Mouse (Mus musculus): ENCODE data around the gene Rnf113a2. TPM values are rescaled to one million over a fixed set of nuclear protein-coding genes. Genes with fewer than 3 reads are reported as not detected.
A peak's percentile ranks its signal among the peaks of the same experiment; 100 is the strongest.

Gene Rnf113a2
- polyA plus RNA-seq, 1 experiment from 2014 or later, result 29.9 TPM

GRCm38 (mm10) chr12:84396947-84397679 is 19.9 kb upstream of the Rnf113a2 start:
- H3K36me3 ChIP-seq (ENCODE audit: poor library complexity, severe bottlenecking), result no peaks in the 10 kb centered on the region
- 91% methylated on average over 14 of the region's 14 CpGs for WGBS
- H3K27ac ChIP-seq, result no peak overlapping the region
- no peaks in the 10 kb centered on the region for H3K4me1 ChIP-seq
- H3K9ac ChIP-seq, result no peak overlapping the region
- H3K4me2 ChIP-seq, result no peak overlapping the region
- no peaks in the 10 kb centered on the region for H3K9me3 ChIP-seq (replicated peaks)
- no peak overlapping the region for H3K4me3 ChIP-seq
- no peaks in the 10 kb centered on the region for H3K27me3 ChIP-seq
- no peak for ATAC-seq

DNA sequence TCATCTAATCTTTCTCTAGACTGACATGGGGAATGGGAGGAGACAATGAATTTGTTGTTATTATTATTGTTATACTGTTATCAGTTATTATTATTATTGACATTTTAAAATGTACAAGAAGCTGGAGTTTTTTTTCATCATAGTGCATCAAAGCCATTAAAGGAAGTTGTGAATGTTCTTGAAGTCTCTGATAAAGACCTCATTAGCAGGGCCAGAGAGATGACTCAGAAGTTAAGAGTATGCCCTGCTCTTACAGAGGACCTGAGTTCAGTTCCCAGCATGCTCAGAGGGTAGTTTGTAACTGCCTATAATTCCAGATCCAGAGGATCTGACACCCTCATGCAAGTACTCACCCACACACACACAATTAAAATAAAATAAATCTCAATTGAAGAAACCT is 19.3 kb upstream of the Rnf113a2 start:
- Histone ChIP-seq H3K9ac (no peak overlapping the region), H3K4me3 (no peak overlapping the region), H3K4me2 (no peak overlapping the region), H3K36me3 (ENCODE audit: poor library complexity, severe bottlenecking) (no peaks in the 10 kb centered on the region), H3K27me3 (no peaks in the 10 kb centered on the region), H3K4me1 (no peaks in the 10 kb centered on the region), H3K9me3 (replicated peaks) (no peaks in the 10 kb centered on the region), H3K27ac (no peak overlapping the region)
- no peak for ATAC-seq

- Histone ChIP-seq H3K9me3 (replicated peaks) (no peaks in the 10 kb centered on the region), H3K4me3 (no peak overlapping the region), H3K27ac (no peak overlapping the region), H3K9ac (no peak overlapping the region), H3K4me2 (no peak overlapping the region), H3K36me3 (ENCODE audit: poor library complexity, severe bottlenecking) (no peaks in the 10 kb centered on the region), H3K27me3 (no peaks in the 10 kb centered on the region), H3K4me1 (no peaks in the 10 kb centered on the region)
- ATAC-seq, result no peak
- 86% methylated on average over 5 of the region's 5 CpGs for WGBS
These were observed 18.4 kb upstream of the Rnf113a2 start for GRCm38 (mm10) chr12:84398629-84399028.

- ATAC-seq, result no peak
- Histone ChIP-seq H3K9me3 (replicated peaks) (no peaks in the 10 kb centered on the region), H3K27ac (no peak overlapping the region), H3K4me3 (no peak overlapping the region), H3K4me2 (no peak overlapping the region), H3K27me3 (no peaks in the 10 kb centered on the region), H3K9ac (no peak overlapping the region), H3K4me1 (no peaks in the 10 kb centered on the region), H3K36me3 (ENCODE audit: poor library complexity, severe bottlenecking) (no peaks in the 10 kb centered on the region)
- 81% methylated on average over 9 of the region's 9 CpGs for WGBS
These were observed 17.9 kb upstream of the Rnf113a2 start for GRCm38 (mm10) chr12:84399135-84399534.

DNA sequence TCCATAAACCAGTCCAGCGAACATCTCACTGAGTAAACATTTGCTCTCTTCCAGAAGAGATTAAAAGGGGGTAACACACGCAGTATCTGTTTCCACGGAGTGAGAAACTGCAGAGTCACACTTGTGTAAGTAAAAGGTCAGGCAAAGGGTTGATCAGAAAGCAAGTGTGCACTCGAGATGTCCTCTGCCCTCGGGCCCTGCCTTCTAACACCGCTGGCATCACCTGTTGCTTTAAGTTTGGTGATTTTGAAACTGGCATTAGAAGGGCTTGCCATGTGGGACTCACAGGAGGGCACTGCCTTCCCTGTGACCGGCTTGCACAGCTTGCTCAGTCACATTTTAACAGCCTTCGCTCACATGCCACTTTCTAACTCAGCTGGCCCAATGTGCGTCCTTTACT is 17.3 kb upstream of the Rnf113a2 start:
- H3K27ac ChIP-seq, result no peak overlapping the region
- ATAC-seq, result no peak
- H3K27me3 ChIP-seq, result no peaks in the 10 kb centered on the region
- no peaks in the 10 kb centered on the region for H3K4me1 ChIP-seq
- no peak overlapping the region for H3K4me3 ChIP-seq
- H3K4me2 ChIP-seq, result no peak overlapping the region
- WGBS, result 88% methylated on average over 9 of the region's 9 CpGs
- H3K9ac ChIP-seq, result no peak overlapping the region
- H3K9me3 ChIP-seq (replicated peaks), result no peaks in the 10 kb centered on the region
- no peaks in the 10 kb centered on the region for H3K36me3 ChIP-seq (ENCODE audit: poor library complexity, severe bottlenecking)

DNA sequence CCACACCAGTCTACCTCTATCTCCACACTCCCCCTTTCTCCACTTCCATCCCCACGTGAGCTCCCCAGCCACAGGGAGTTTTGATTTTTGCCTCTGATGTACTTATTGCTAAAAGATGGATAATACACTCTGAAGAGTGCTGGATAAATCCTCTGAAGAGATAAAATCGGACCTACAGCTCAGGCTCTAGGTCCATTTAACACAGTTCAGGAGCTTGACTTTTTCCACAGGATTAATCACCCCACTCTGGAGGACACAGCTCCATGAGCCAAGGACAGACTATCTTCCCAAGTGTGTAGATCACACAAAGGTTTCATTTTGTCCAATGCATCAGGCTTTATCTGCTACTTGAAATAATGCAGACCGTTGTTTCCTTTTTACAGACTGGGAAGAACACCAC is 16.9 kb upstream of the Rnf113a2 start:
- Histone ChIP-seq H3K36me3 (ENCODE audit: poor library complexity, severe bottlenecking) (no peaks in the 10 kb centered on the region), H3K9me3 (replicated peaks) (no peaks in the 10 kb centered on the region), H3K4me1 (no peaks in the 10 kb centered on the region), H3K4me3 (no peak overlapping the region), H3K27me3 (no peaks in the 10 kb centered on the region), H3K9ac (no peak overlapping the region), H3K27ac (no peak overlapping the region), H3K4me2 (no peak overlapping the region)
- no peak for ATAC-seq
- WGBS, result 87% methylated on average over 3 of the region's 3 CpGs

GRCm38 (mm10) chr12:84400653-84401052 is 16.3 kb upstream of the Rnf113a2 start:
- no peaks in the 10 kb centered on the region for H3K36me3 ChIP-seq (ENCODE audit: poor library complexity, severe bottlenecking)
- no peak overlapping the region for H3K4me3 ChIP-seq
- H3K27me3 ChIP-seq, result no peaks in the 10 kb centered on the region
- H3K4me1 ChIP-seq, result no peaks in the 10 kb centered on the region
- no peak for ATAC-seq
- 79% methylated on average over 3 of the region's 3 CpGs for WGBS
- H3K27ac ChIP-seq, result no peak overlapping the region
- no peaks in the 10 kb centered on the region for H3K9me3 ChIP-seq (replicated peaks)
- H3K4me2 ChIP-seq, result no peak overlapping the region
- H3K9ac ChIP-seq, result no peak overlapping the region

DNA sequence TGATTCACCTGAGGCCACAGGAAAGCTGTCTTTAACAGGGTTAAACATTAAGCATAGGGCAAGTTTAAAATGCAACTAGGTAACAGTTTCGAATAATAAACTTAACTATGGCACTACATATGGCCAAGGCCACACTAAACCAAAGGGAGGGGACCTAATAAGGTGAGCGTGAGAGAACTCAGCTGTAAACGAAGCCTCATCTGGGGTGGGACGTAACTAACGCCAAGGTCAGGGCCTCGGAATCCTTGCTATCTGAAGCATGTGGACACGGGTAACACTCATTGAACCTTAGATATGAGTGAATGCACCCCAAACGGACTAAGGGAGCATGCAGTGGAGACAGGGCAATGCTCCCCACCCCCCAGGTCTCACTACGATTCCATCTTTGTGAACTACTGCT is 14.1 kb upstream of the Rnf113a2 start:
- no peak overlapping the region for H3K27ac ChIP-seq
- H3K27me3 ChIP-seq, result no peaks in the 10 kb centered on the region
- H3K36me3 ChIP-seq (ENCODE audit: poor library complexity, severe bottlenecking), result no peaks in the 10 kb centered on the region
- H3K9ac ChIP-seq, result no peak overlapping the region
- no peak overlapping the region for H3K4me2 ChIP-seq
- WGBS, result 86% methylated on average over 9 of the region's 9 CpGs
- peaks cover 4% of the 10 kb centered on the region for H3K4me1 ChIP-seq
- no peak overlapping the region for H3K4me3 ChIP-seq
- no peaks in the 10 kb centered on the region for H3K9me3 ChIP-seq (replicated peaks)
- ATAC-seq, result no peak

DNA sequence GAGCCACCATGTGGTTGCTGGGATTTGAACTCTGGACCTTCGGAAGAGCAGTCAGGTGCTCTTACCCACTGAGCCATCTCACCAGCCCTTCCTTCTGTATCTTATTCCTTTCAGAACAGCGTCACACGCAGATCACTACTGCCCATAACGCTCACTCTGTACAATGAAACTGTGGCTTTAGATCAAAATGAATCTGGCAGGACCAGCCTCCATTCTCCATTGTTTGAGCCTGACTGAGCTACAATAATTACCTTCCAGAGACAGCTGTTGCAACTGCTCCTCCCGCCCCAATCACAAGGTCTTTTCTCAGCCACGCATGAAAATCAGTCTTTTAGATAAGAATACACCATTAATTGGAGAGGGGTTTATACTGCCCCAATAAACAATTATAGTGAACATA is 12.5 kb upstream of the Rnf113a2 start:
- H3K4me2 ChIP-seq, result no peak overlapping the region
- H3K9me3 ChIP-seq (replicated peaks), result no peaks in the 10 kb centered on the region
- H3K36me3 ChIP-seq (ENCODE audit: poor library complexity, severe bottlenecking), result no peaks in the 10 kb centered on the region
- H3K4me3 ChIP-seq, result no peak overlapping the region
- 51% methylated on average over 6 of the region's 6 CpGs for WGBS
- H3K4me1 ChIP-seq, result peaks cover 10% of the 10 kb centered on the region
- ATAC-seq, result no peak
- H3K27me3 ChIP-seq, result no peaks in the 10 kb centered on the region
- no peak overlapping the region for H3K9ac ChIP-seq
- no peak overlapping the region for H3K27ac ChIP-seq

GRCm38 (mm10) chr12:84407259-84407658 is 9.7 kb upstream of the Rnf113a2 start:
- 61% methylated on average over 4 of the region's 4 CpGs for WGBS
- H3K9me3 ChIP-seq (replicated peaks), result no peaks in the 10 kb centered on the region
- no peak overlapping the region for H3K9ac ChIP-seq
- no peak for ATAC-seq
- H3K27me3 ChIP-seq, result peaks cover 7% of the 10 kb centered on the region; the same call in 1 of the 2 replicates
- H3K36me3 ChIP-seq (ENCODE audit: poor library complexity, severe bottlenecking), result no peaks in the 10 kb centered on the region
- H3K4me2 ChIP-seq, result no peak overlapping the region
- H3K4me3 ChIP-seq, result no peak overlapping the region
- no peak overlapping the region for H3K27ac ChIP-seq
- H3K4me1 ChIP-seq, result peaks cover 10% of the 10 kb centered on the region

GRCm38 (mm10) chr12:84407874-84408818 is 8.8 kb upstream of the Rnf113a2 start:
- 2% methylated on average over 45 of the region's 52 CpGs for WGBS
- peak overlapping the region; percentile 73 for H3K4me3 ChIP-seq
- peak; percentile 76 for ATAC-seq

DNA sequence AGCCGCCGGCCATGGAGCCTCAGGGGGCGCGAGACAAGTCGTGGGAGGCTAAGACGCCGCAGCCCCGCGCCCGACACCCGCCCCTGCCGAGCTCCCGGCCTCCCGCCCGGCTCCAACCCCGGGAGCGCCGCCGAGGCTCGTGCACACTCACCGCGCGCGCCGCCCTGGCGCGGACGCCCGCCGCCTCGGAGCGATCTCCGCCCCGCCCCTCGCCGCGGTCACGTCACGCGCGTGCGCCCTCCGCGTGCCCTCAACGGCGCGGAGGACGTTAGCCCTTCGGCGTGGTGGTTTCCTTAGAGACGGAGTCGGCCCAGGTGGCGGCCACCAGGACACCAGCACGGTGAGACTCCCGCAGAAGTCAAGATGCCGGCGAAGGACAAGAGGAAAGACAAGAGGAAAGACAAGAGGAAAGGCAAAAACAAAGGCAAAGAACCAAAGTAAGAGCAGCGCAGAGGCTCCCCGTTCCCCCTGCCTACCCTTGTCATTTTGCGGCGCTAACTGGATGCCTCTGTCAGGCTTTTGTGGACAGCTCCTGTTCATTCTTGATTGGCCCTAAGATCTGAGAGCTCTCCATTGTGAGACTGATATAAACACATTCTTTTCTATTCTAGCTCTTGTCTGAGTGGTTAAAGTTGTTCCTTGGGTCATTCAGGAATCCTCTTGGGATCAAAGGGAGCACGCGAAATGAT is 8.0 kb upstream of the Rnf113a2 start, which contains the start of the genes Entpd5 and Bbof1:
Gene Entpd5 (minus strand): TSS at position 211 of the 689 bp plus-strand sequence.
Gene Bbof1 (plus strand): TSS at position 253 of the 689 bp plus-strand sequence.
- no peaks in the 10 kb centered on the region for H3K9me3 ChIP-seq (replicated peaks)
- no peaks in the 10 kb centered on the region for H3K36me3 ChIP-seq (ENCODE audit: poor library complexity, severe bottlenecking)
- peak; percentile 92 for ATAC-seq
- H3K9ac ChIP-seq, result peak within 1 kb of the TSS; percentile 80
- peak within 1 kb of the TSS; percentile 76 for H3K27ac ChIP-seq
- H3K4me3 ChIP-seq, result peak within 1 kb of the TSS; percentile 73
- peak within 1 kb of the TSS; percentile 90 for H3K4me2 ChIP-seq
- H3K4me1 ChIP-seq, result peaks cover 10% of the 10 kb centered on the region
- 1% methylated on average over 63 of the region's 63 CpGs for WGBS
- H3K27me3 ChIP-seq, result peaks cover 7% of the 10 kb centered on the region; the same call in 1 of the 2 replicates

More at GRCm38 (mm10) chr12:84407874-84408818, 8.8 kb upstream of the Rnf113a2 start:
- H3K27me3 ChIP-seq, result peaks cover 7% of the 10 kb centered on the region; the same call in 1 of the 2 replicates
- peak overlapping the region; percentile 80 for H3K9ac ChIP-seq
- H3K36me3 ChIP-seq (ENCODE audit: poor library complexity, severe bottlenecking), result no peaks in the 10 kb centered on the region
- no peaks in the 10 kb centered on the region for H3K9me3 ChIP-seq (replicated peaks)
- peak overlapping the region; percentile 76 for H3K27ac ChIP-seq
- H3K4me1 ChIP-seq, result peaks cover 10% of the 10 kb centered on the region
- peak overlapping the region; percentile 90 for H3K4me2 ChIP-seq
